Mouse (Mus musculus): ENCODE measurements at regions not wholly inside any gene's neighbourhood (a gene's known extent, or its start where the extent isn't known, plus 50 kb on each side); places are given as distances from the start of the nearest gene placed in this dataset.

DNA sequence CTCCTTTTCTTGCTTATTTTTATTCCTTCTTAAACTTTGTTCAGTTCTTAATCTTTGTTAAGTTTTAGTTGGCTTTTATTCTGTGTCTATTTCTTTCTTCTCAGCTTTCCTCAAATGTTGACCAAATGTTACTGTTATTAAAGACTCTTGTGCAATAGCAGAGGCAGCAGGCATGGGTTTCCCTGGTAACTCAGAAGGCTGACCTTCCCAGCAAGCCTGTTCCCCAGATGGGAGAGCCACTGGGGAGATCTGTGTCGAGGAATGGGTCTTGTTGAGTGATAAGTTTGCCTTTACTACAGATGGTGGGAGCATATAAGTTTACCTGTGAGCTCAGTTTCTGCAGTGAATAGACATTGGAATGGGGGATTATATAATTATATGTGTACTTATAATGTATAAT lies 237.2 kb downstream of the Plpp3 start:
- no peak for DNase-seq

- DNase-seq, result no peak
Measured at GRCm38 (mm10) chr4:105397451-105397850, 240.3 kb downstream of the Plpp3 start.

DNA sequence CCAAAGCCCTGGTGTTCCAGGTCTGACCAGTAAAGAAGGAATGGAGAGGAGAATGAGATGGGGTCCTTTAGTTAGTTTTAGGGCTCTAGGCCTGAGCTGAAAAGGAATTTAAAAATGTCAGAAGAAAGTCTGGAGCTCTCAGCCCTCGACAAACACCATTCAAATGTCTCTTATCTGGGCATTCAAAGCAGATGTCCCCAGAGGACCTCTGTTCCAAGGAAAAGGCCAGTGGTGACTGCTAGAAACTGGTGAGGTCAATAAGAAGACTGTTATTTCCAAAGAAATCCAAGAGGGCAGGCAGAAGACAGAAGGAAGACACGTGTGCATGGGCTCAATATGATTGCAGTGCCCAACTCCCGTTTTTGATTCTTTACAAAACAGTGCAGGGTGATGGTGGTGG lies 244.9 kb downstream of the Plpp3 start:
- DNase-seq, result no peak

DNA sequence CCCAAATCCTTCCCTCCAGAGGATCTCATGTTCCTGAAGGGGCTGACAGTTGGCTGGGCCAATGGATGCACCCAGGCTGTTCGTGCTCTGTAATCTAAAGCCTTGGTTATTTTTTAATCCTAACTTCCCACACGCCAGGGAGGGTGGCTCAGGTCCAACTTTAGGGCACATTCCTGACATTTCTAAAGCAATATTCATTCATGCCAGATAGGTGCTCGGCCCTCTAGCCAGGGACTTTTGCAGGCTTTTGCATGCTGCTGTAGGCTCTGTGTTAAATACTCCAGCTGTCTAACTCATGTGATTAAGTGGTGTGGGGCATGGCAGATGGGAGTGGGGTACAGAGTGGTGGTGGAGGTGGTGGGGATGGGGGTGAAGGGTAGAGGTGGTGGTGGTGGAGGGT lies 246.0 kb downstream of the Plpp3 start:
- no peak for DNase-seq

DNA sequence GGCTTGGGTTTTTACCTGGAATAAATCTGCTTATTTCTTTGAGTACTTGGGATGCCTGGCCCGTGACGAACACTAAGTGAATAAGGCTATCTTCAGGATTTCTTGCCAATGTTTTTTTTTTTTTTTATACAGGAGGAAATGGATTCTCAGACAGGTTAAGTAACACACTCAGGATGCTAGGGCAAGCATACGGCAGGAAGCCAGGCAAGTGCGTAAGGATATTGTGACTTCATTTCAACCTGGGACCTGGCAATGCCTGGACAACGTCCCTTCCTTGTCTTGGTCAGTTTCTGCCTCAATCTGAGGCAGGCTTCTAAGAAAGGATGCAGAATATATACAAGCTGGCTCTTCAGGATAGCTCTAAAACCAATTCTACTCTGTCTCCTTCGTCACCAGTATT lies 246.5 kb downstream of the Plpp3 start:
- no peak for DNase-seq

GRCm38 (mm10) chr4:105405728-105406127 lies 248.6 kb downstream of the Plpp3 start:
- no peak for DNase-seq

- DNase-seq, result no peak
Measured at GRCm38 (mm10) chr4:105406786-105407464, 249.8 kb downstream of the Plpp3 start.

- no peak for DNase-seq
Measured at GRCm38 (mm10) chr4:105408896-105409295, 251.7 kb downstream of the Plpp3 start.

DNA sequence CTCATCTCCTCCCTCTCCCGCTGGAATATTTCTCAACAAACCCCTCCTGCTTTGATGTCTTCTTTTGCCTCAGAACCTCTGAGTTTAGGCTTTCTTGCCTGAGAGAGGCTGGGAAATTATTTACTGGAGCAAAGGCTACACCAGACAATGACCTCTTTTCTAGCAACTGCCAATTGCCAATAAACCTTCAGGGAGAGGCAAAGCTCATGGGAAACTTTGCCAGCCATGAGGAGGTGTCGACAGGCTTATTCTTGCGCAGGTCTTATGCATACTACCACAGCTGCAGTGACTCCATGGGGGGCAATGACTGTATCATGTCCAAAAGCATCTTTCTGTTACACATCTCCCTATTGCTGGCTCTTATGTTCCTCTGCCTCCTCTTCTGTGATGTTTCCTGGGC lies 260.0 kb downstream of the Plpp3 start:
- no peak for DNase-seq

DNA sequence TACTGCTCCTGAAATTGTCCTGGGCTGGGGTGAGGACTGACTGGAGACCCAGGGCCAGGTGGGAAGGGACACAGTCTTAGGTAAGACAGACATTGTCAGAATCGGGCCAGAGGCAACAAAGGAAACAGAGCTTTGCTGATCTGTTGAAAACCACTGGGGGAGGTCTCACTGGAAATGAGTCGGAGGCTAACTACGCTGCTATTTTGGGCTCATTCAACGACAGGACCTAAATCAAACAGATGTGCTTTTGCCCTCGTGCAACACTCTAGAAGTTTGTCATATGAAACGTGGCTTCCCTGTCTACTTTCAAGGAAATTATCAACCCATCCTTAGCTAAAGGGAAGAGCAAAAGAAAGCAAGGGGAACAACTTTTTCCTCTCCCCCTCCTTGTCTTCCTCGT lies 265.3 kb downstream of the Plpp3 start:
- no peak for DNase-seq

DNA sequence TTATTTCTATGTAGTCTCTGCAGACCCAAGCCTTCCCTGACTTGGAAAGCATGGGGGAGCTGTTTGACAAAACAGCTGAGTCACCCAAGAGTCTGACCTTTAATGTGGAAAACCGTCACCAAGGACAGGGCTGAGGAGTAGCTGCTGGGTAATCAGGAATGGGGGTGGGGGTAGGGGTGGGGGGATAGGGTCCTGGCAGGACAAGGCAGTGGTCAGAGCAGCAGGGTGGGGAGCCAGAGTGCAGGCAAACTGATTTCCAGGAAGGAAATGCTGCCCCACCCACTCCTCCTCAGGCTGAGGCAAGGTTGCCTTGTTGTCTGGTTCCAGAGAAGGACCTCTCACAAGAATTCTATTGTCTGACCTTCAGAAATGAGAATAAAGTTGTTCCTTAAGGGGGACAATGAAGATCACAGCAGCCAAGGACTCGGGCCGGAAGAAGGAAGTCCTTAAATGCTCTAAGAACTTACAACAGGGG lies 266.6 kb downstream of the Plpp3 start:
- no peak for DNase-seq

DNA sequence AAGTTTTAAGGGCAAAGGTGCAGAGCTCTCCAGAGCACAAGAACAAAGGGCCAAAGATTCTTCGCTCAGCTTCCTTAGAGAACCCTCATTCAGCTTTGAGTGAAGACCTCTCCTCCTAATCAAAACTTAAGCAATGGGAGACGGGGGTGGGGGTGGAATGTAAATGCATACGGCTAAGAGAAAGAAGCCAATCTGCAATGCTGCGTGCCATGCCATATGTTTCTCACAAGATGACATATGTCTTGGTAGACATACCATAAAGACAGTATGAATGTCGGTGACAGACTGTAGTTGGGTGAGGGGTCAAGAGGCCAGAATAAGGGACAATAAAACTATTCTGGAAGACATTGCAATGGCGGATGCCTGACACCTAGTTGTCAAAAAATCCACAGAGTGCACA lies 267.9 kb downstream of the Plpp3 start:
- DNase-seq, result no peak

GRCm38 (mm10) chr4:105427581-105427980 lies 270.4 kb downstream of the Plpp3 start:
- DNase-seq, result no peak

DNA sequence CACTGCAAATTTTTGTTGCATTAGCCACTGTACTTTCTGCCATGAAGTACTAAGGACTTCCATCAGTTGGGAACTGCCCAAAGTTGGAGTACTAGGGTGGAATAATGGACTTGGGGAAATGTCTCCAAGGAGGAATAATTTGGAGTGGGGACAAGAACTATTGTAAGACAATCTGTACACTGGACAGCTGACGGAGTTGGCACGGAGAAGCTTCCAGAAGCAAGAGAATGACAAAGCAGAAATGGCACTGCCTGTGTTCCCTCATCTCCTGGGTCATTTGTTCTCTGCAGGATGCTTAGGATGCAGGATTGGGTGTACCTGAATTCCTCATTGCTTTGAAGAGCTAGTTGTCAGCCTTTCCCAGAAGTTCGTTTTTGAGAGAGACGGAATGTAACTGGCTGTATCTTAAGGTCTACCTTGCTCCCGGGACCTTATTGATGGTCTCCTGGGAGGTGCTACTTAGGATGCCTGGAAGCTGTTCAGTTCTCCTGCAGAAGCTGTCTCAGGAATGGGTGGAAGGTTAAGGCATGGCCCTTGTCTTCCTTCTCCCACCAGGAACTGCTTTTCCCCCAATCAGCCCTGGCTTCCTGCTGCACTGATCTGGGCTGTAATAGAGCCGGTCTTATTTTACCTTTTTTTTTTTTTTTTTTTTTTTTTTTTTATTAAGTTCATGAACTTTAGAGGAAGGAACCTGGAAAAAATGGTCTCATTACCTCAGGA lies 272.4 kb downstream of the Plpp3 start:
- DNase-seq, result no peak

- no peak for DNase-seq
Measured at GRCm38 (mm10) chr4:105432461-105432860, 275.3 kb downstream of the Plpp3 start.

DNA sequence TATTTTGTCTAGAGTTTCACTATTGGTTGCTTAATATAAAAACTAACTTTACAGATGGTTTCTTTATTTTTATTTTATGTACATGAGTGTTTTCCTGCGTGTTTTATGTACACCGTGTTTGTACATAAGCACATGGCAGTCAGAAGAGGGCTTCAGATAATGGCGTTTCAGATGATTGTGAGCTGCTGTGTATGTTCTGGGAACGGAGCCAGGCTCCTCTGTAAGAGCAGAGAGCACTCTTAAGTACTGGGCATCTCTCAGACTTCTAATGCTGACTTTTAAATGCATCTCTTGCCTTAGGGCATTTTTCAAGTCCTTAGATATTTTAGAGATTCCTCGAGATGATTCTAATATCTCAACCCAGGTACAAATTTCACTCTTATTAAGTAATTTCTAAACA lies 280.0 kb downstream of the Plpp3 start:
- no peak for DNase-seq

- no peak for DNase-seq
Measured at GRCm38 (mm10) chr4:105449046-105449860, 292.1 kb downstream of the Plpp3 start.

- DNase-seq, result no peak
Measured at GRCm38 (mm10) chr4:105450881-105451280, 293.7 kb downstream of the Plpp3 start.

DNA sequence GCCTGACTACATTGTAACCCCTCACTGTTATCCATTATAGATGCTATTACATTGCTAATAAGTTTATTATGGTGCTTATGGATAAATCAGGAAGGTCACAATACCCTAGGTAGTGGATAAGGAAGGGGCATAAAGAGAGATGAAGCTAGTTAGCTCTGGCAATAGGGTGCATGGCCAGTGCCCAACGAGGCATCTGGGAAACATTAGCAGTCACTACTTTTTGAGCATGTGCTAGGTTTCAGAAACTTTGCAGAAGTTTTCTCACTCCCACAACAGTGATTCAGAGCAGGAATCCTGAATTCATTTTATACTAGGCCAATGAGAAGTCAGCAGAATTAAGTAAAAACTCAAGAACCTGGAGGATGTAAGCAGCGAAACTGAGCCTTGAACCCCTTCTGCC lies 294.7 kb downstream of the Plpp3 start:
- no peak for DNase-seq

DNA sequence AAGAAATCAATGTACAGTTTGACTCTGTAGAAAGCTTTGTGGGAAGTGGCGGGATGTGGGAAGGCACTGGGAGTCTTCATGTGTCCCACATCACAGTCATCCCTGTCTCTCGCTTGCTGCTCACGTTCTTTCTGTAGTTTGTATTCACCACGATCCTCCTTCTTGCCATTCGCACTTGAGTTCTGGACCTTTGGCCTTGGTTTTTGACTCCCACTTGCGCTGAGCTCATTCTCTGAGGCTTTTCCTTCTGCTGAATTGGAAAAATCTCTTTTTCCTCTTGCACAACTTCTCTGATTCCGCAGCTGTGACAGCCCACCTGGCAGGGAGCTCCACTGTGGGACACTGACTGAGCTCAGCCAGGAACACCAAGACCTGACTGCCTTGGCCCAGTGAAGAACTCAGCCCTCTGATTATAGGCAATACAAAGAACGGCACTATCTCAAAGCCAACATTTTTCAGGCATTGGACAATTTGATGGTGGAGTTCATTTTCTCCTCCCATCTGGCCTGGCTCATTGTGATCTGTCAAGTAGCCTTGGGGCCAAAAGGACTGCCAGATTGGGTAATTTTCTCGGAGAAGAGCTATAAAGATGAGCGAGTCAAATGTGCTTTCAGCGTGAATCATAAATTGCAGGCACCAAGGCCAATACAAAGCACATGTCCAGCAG lies 299.9 kb downstream of the Plpp3 start:
- no peak for DNase-seq

DNA sequence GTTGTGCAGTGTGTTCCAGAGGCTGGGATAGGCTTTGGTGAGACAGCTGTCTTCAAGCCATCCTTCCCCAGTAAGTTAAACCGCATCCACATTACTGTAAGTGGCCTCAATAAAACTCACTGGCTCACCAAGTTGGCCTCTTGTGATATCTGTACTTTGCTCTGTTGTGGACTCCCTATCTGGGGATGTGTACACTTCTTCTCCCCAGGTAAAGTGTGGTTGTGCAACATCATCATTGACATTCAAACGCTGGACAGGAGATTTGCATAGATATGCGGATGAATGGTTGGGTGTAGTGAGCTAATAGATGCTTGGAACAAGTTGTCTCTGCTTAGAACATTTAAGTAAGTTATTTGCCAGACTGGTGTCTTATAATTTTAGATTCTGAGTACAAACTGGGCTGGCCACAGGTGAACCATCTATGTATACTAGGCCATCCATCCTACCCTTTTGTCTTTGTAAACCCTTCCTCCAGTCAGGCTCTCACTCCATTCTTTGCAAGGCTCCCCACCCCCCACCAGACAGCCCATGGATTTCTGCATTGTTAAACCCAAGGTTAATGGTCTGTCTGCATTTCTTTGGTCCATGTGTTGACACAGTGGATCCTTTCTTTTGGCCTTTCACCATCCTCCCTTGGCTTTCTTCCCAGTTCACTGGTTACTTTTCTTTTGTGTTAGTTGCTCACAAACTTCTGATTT lies 303.0 kb downstream of the Plpp3 start:
- no peak for DNase-seq

DNA sequence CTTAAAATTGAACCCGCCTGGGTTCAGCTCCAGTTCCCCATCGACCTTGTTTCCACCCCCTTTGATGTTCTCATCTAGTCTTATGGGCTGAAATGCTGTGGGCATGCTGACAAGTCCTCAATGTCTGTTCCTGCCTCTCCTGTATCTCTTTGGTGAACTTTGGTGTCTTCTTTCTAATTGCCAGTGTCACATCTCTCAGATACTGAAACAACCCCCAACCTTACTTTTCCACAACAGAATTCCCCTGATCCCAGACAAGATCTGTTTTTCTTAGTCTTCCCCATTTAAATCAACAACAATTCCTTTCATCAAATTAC lies 303.5 kb downstream of the Plpp3 start:
- no peak for DNase-seq

GRCm38 (mm10) chr4:105467811-105468210 lies 310.7 kb downstream of the Plpp3 start:
- DNase-seq, result no peak

Measured in thymus, postnatal 36 days (tissue).